Mouse (Mus musculus) WW6 (cell line): Measurements from ENCODE around the gene Prmt3.

Experiments used
- DNase-seq: peaks from one replicate; pipeline ENCODE4 v3.0.0-alpha.2; 2013; ENCODE audit warnings: low read depth, low spot score

The Prmt3 gene

GRCm38 (mm10) chr7:49797171-49797570 is 19.0 kb downstream of the Prmt3 start:
- DNase-seq: no peak

DNA sequence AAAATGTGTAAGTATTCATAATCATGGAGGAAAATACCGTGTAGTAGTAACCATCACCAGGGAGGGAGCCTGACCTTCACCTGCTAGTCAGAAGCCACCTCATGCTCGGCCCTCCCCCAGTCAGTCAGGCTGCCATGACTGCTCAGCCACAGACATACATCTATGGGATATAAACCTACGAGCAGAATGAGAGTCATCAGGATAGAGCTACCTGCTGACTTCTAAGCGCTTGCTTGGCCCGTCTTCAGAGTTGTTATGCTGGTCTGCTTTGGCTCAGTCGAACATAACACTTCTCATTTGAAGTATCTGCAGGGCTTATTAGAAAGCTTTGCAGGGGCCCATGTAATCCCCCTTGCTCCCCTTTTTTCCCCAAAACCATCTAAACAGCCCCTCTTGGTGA is 25.4 kb downstream of the Prmt3 start:
- no peak for DNase-seq

DNA sequence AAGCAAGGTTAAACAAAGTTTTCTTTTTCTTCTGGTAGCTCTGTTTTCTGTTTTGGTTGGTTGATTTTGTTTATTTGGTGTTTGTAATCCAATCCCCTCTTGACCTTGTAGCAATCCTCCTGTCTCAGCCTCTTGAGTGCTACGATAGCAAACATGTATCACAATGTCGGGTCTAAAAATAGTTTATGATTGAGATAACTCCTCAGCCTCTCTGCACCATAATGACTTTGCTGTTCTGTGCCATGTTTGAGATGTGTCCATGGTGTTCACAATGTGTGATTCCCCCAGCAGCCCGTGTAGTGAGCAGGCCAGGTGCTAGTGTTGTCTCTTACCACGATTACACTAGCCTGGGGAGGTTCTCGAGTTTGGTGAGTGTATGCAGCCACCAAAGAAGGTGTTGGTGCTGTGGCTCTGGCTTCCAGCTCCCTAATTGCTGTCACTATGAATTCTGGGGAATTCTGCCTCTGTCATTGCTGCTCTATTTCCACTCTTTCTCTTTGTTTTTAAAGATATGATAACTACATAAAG is 26.6 kb downstream of the Prmt3 start:
- no peak for DNase-seq

- DNase-seq: no peak
Observed at GRCm38 (mm10) chr7:49805618-49806017, 27.5 kb downstream of the Prmt3 start.

GRCm38 (mm10) chr7:49807093-49807682 is 29.0 kb downstream of the Prmt3 start:
- DNase-seq: no peak

- no peak for DNase-seq
Observed at GRCm38 (mm10) chr7:49807846-49808622, 29.9 kb downstream of the Prmt3 start.

GRCm38 (mm10) chr7:49809100-49809499 is 31.0 kb downstream of the Prmt3 start:
- no peak for DNase-seq

GRCm38 (mm10) chr7:49809562-49809961 is 31.4 kb downstream of the Prmt3 start:
- DNase-seq: no peak

GRCm38 (mm10) chr7:49811346-49811745 is 33.2 kb downstream of the Prmt3 start:
- DNase-seq: no peak

DNA sequence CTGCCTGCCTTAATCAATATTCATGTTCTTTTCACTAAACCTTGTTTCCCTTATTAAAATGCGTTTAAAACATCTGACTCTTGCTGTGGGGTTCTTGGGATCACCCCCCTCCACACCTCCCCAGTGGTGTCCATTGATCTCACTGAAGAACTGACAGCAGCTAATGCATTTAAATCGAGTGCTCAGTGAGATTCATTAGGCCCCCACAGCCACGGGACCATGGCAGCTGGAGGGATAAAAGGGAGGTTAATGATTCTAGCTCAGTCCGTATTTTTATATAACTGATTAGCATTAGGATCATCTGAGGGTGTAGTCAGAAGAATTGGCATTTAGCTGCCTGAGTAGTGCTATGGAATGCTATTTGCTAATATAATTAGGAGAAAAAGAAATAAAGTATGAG is 41.2 kb downstream of the Prmt3 start:
- DNase-seq: no peak

DNA sequence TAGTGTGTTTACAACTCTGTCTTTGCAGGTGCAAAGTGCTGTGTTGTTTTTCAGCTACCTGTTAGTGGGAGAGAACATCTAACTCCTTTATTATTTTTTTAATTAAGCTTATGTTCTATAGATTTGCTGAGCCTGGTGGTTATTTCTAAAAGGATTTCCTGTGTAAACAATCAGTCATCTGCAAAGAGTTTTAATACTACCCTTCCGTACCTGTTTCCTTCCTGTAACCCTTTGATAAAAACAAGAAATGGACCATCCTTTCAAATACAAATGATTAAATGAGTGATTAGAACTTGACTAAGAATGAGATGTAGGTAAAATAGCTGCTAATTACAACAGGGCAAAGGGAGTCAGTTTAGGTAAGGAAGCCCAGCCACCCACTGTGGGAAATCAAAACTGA is 43.2 kb downstream of the Prmt3 start:
- DNase-seq: no peak

DNA sequence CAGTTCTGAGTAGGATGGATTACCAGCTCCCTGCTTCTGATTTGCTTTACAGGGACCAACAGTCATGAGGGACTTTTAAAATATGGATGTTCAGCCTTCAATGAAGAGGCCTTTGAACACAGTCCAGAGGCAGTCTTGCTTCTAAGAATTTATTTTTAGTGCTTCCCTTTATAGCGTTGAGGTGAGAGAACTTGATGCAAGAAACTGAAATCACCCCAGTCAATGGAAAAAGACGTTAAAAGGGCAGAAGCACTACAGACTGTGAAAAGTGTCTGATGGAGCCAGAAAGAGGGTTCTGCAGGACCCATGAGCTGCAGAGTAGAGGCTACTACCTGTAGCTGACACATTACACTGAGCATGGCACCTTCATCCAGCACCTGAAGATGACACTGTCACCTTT is 43.9 kb downstream of the Prmt3 start:
- DNase-seq: no peak

- no peak for DNase-seq
Observed at GRCm38 (mm10) chr7:49823595-49823994, 45.4 kb downstream of the Prmt3 start.

- no peak for DNase-seq
Observed at GRCm38 (mm10) chr7:49824043-49824442, 45.9 kb downstream of the Prmt3 start.

- DNase-seq: no peak
Observed at GRCm38 (mm10) chr7:49824581-49824980, 46.4 kb downstream of the Prmt3 start.

GRCm38 (mm10) chr7:49825492-49825891 is 47.3 kb downstream of the Prmt3 start:
- no peak for DNase-seq

- DNase-seq: no peak
Observed at GRCm38 (mm10) chr7:49827920-49828319, 49.8 kb downstream of the Prmt3 start.

DNA sequence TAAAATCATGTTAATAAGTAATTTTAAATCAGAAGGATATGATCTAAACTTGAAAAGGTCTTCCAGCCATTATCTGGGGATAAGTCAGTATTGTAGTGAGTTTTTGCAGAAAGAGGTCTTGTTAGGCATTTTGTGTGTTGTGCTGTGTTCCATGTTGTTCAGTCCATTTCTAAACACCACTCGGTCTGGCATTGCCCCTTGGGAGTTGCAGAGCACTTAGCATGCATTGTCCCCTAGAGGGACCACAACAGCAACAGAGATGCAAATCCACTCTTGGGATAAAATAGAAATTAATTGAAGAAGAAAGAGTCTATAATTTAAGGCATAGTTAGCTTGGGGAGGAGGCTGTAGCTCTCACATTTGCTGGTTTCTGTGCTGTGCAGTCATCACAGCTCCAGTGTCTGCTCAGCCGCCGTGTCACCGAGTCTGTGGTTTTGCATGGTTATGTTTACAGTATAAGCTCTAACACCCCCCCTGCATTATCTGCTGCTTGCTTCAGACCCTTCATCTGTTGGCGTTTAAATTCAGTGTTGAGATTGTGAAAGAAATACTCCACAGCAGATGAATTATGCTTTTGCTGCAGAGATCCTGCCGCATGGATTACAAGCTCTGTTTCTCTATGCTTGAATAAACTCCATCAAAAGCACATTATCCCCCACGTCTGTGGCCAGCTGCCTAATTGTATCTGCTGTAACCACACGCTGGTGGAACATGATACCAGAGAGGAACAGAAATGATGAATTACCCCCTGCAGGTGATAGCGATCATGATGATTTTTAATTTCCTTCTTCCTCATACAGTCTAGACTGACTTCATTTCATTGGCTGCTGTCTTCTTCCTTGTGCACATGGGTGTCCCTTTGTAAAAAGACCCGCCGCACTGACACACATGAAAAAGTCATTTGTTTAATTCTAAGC is 64.5 kb downstream of the Prmt3 start:
- no peak for DNase-seq

- DNase-seq: no peak
Observed at GRCm38 (mm10) chr7:49843304-49843933, 65.3 kb downstream of the Prmt3 start.

- no peak for DNase-seq
Observed at GRCm38 (mm10) chr7:49847939-49848338, 69.8 kb downstream of the Prmt3 start.

DNA sequence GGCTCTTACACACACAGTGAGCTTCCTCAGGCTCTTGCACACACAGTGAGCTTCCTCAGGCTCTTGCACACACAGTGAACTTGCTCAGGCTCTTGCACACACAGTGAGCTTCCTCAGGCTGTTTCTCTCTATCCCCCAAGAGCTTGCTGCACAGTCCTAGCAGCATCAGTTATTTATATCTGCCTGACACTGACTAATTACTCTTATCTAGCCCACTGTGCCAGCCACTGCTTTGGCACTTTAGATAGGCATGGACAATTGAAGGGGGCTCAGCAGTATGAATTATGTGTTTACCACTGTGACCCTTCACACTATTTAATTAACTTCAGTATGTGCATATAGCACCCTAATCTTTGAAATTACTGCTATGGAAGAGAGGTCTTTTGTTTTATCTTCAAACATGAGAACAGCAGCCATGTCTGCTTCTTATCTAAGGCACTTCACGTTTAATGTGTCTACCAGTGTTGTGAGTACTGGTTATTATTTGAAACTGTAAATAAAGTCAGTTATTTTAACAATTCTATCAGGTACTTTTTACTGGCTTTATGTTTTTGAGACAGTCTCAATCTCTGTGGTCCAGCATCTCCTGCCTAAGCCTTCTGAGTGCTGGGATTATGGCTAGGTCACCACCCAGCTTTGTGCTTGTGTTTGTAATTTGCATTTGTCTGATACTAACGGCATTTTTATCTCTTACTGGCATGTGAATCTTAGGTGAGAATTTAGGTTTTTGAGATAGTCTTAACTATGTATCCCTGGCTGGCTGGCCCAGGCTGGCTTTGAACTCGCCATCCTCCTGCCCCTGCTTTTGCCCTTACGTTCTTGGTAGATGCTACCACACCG is 75.4 kb downstream of the Prmt3 start:
- no peak for DNase-seq
